Mouse (Mus musculus): ENCODE results near the gene Acbd6.

DNA sequence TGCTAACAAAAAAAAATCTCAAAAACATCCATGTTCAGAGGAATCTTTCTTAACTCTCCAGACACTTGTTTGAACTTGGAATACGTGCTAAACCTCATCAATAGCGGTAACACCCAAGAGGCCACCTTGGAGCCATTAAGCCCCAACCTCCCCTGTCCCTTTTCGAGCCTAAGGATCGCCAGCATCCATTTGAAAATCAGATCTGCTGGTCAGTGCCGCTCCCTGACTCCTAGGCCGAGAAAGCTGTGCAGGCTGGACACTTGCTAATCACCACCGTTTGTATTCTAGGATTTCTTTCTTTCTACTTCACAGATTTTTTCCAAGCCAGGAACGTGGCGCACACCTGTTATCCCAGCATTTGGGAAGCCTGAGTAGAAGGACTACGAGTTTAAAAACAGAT is 169.9 kb downstream of the Acbd6 start:
- no peak for TF ChIP-seq GATA1 (IDR thresholded peaks at IDR 0.05; ENCODE audit: low read length)
- TF ChIP-seq TAL1 (IDR thresholded peaks at IDR 0.05; ENCODE audit: low read length), result no peak
